Comparison of ENCODE assay signal across 8 mouse cellular contexts in genomic region chr1:88277098-88277817, GRCm38 (mm10). TPM values are rescaled to one million over a fixed set of nuclear protein-coding genes. Genes with fewer than 3 reads are reported as not detected.
DNase-seq lines count a peak whose midpoint lies in the region; ATAC-seq lines count a peak whose summit lies in the region.

Gene Hjurp (minus strand): TSS chr1:88277633.
Gene Trpm8 (plus strand): TSS chr1:88277661.

- peak; percentile 98 for ATAC-seq in hindbrain, embryonic 16.5 days

- peak within 1 kb of the TSS; percentile 72 for H3K27ac ChIP-seq in hindbrain, embryonic 16.5 days (ENCODE audit: low read depth, low read length)
- H3K27ac ChIP-seq in macrophage, result peak within 1 kb of the TSS; percentile 61

- no peaks in the 10 kb centered on the region for H3K27me3 ChIP-seq in hindbrain, embryonic 16.5 days (replicated peaks; ENCODE audit: control insufficient read depth, insufficient read depth, low read length)

- H3K36me3 ChIP-seq in hindbrain, embryonic 16.5 days (ENCODE audit: control insufficient read depth, insufficient read depth, low read length), result peaks cover 17% of the 10 kb centered on the region
- H3K36me3 ChIP-seq in macrophage (ENCODE audit: inconsistent target), result peaks cover 11% of the 10 kb centered on the region; the same call in 1 of the 2 replicates

- WGBS in hindbrain, embryonic 16.5 days, result under 1% methylated on average over 50 of the region's 50 CpGs
- WGBS in macrophage (ENCODE audit: missing documents), result under 1% methylated on average over 50 of the region's 50 CpGs

- peaks cover 2% of the 10 kb centered on the region; the same call in 1 of the 2 replicates for H3K9me3 ChIP-seq in hindbrain, embryonic 16.5 days (ENCODE audit: control insufficient read depth, low read length)

- H3K4me3 ChIP-seq in hindbrain, embryonic 16.5 days (ENCODE audit: low read length), result peak within 1 kb of the TSS; percentile 51
- H3K4me3 ChIP-seq in macrophage (ENCODE audit: inconsistent target), result peak within 1 kb of the TSS; percentile 56

- peaks cover 40% of the 10 kb centered on the region for H3K79me2 ChIP-seq in macrophage (ENCODE audit: inconsistent target)

- peaks cover 19% of the 10 kb centered on the region for H3K4me1 ChIP-seq in hindbrain, embryonic 16.5 days (ENCODE audit: control insufficient read depth, insufficient read depth, low read depth, low read length)

- H3K4me2 ChIP-seq in hindbrain, embryonic 16.5 days (ENCODE audit: low read length), result peak within 1 kb of the TSS; percentile 68

- peak; percentile 100 for DNase-seq in WW6 (ENCODE audit: low read depth, low spot score)
- peak; percentile 100 for DNase-seq in cerebellum, postnatal 4 days (ENCODE audit: low spot score in 2 of 2)
- peak; percentile 100 for DNase-seq in gastrocnemius, adult 18-20 months (ENCODE audit: low spot score)
- peak; percentile 100 for DNase-seq in left cerebral cortex, adult 18-20 months (ENCODE audit: low spot score in 2 of 2)
- DNase-seq in right cerebral cortex, adult 18-20 months, result peak; percentile 100
- DNase-seq in urinary bladder, postnatal 10 days (ENCODE audit: low spot score), result peak; percentile 100

- peak within 1 kb of the TSS; percentile 78 for H3K9ac ChIP-seq in hindbrain, embryonic 16.5 days (ENCODE audit: low read depth, low read length)

RNA-seq across cellular contexts. Expression of gene Hjurp, which starts in this region (rescaled TPM):
- total RNA-seq in gastrocnemius, adult 18-20 months (2021), result 1 to 10 TPM; 5.4 to 5.8 TPM
- polyA plus RNA-seq in hindbrain, embryonic 16.5 days (2015; fragmentation: Nextera tagmentation; extraction: Ambion mirVana), result 66.4 and 80.3 TPM in 2 replicates
- 10 to 100 TPM; 46.6 to 48.6 TPM for total RNA-seq in left cerebral cortex, adult 18-20 months (2021)
- 100 to 1,000 TPM in 8 of 26 experiments, 10 to 100 TPM in 18; 33.2 to 204 (median 77.5) TPM for total RNA-seq in macrophage (2018; cell fraction: chromatin; rRNA removed)
- 10 to 100 TPM in 17 of 26 experiments, 1 to 10 TPM in 9; 4.8 to 16.1 (median 11.3) TPM for total RNA-seq in macrophage (2018; cell fraction: cytosol; rRNA removed)
- 100 to 1,000 TPM in 1 of 26 experiments, 10 to 100 TPM in 25; 19.9 to 137 (median 39.6) TPM for total RNA-seq in macrophage (2018; cell fraction: nucleus; rRNA removed)
- polyA plus RNA-seq in macrophage (2018), result 11.5 to 23.0 TPM (median 11.6 TPM) in 3 replicates

RNA-seq across cellular contexts. Expression of gene Trpm8, which starts in this region (rescaled TPM):
- total RNA-seq in gastrocnemius, adult 18-20 months (2021), result not detected
- 0.10 and 0.14 TPM in 2 replicates for polyA plus RNA-seq in hindbrain, embryonic 16.5 days (2015; fragmentation: Nextera tagmentation; extraction: Ambion mirVana)
- under 1 TPM; 0.26 to 0.30 TPM for total RNA-seq in left cerebral cortex, adult 18-20 months (2021)
- not detected for total RNA-seq in macrophage (2018; cell fraction: chromatin; rRNA removed)
- total RNA-seq in macrophage (2018; cell fraction: cytosol; rRNA removed), result not detected
- total RNA-seq in macrophage (2018; cell fraction: nucleus; rRNA removed), result not detected
- polyA plus RNA-seq in macrophage (2018), result not detected in 3 replicates

Comparison
In these comparisons a context has a peak if more than half of its experiments do, and no peak if none do; other contexts are left out.
1. Peak in every context shown above with its lines: DNase-seq, ATAC-seq, H3K4me3 ChIP-seq and H3K27ac ChIP-seq.
2. RNA of gene Hjurp (total RNA-seq): 46.6 to 48.6 TPM in left cerebral cortex, adult 18-20 months; 5.4 to 5.8 TPM in gastrocnemius, adult 18-20 months; every median in the first group is over 4 times any median in the second.